Mouse (Mus musculus) adipocyte (in vitro differentiated cells): ENCODE results near the gene Ptprn2.
A peak's percentile ranks its signal among the peaks of the same experiment; 100 is the strongest.

ENCODE experiments used
- DNase-seq: peaks from one replicate; pipeline ENCODE4 v3.0.0-alpha.2; 2016; ENCODE audit warnings: low spot score

The Ptprn2 gene

DNA sequence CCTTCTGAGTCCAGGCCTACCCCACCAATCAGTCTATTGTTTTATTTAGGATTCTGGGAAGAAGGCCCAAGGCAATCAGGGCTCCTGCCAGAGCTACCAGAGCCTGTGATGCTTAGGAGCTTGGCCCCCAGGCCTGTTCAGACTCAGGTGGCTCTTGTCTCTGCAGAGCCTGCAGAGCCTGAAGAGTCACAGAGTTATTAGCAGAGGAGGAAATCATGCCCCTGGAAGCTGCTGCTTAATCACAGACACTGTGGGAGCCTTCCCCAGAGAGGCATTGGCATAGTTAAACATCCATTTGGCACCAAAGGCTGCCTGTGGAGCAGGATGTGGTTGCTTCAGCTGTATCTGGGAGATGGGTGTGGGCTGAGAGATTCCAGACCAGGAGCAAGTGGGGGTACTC is 30.3 kb downstream of the Ptprn2 start:
- DNase-seq = peak; percentile 19

DNA sequence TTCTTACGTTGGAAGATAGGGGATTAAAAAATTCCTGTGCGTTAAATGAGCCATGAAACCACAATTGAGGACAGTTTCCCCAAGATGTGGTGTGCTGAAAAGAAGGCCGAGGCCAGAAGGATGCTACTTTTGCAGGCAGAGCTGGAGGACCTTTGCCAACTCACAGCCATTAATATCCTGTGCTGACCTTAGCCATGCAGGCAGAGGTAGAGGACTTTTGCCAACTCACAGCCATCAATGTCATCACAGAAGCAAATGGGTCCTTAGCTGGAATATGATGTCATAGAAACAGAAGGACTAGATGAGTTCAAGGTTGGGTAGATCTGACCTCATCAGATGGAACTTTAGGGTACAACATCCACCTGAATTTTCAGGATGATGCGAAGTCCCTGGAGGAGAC is 43.3 kb downstream of the Ptprn2 start:
- DNase-seq = no peak

DNA sequence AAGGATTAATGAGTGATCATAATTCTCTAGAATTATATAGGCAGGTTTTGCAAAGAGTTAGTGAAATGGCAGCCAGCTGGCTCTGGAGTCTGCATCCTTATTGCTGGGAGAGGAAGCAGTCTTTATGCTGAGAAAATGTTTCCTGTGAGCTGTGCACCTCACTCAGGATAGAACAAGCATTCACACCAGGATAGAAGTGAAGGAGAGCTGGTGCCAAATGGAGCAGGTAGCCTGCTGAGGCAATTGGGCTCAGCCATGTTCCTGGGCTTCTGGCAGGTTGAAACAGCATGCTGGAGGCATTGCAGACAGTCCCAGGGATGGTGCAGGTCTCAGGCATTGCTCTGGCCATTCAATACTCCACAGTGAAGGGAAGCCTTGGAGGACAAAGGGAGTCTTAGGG is 47.8 kb downstream of the Ptprn2 start:
- no peak for DNase-seq

DNA sequence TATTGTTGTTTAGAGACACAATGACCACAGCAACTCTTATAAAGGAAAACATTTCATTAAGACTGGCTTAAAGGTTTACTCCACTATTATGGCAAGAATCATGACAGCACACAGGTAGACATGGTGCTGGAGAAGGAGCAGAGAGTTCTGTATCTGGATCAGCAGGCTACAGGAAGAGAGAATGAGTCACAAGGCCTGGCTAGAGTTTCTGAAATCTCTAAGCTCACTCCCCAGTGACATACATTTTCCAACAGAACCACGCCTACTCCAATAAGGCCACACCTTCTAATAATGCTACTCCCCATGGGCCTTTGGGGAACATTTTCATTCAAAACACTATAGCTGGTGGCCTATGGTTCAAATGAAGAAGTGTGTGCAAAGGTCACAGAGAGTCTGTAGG is 53.8 kb downstream of the Ptprn2 start:
- DNase-seq = no peak

DNA sequence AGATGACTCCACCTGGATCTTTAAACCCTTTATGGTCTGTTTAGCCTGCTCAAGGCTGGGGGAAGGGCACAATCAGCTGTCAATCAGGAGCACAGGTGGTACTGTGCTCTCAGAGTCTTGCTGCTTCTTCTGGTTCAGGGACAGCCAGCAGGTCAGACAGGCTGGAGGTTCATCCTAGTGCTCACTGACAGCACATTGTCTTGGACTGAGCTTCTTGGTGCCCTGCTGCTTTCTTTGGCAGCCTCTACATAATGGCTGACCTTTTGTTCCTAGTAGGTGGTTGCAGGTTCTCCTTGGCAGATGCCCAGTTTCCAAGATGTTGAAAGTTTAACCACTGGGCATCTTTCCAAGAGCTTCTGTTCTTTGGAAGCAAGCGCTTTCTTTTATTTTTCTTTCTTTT is 55.1 kb downstream of the Ptprn2 start:
- DNase-seq = peak; percentile 71

DNA sequence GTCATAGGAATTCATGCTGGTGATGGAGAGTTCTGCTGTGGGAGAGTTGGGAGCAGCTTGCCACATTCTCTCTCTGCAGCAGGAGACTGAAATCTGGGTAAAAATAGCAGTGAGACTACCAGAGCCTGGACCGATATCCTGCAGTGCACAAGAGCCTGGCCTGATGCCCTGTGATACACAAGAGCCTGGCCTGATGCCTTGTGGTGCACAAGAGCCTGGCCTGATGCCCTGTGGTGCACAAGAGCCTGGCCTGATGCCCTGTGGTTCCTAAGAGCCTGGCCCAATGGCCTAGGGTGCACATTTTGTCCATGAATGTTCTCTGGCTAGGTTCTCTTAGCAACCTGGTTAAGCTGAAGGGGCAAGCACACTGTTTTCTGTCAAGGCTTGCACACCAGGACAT is 64.5 kb downstream of the Ptprn2 start:
- DNase-seq = peak; percentile 82

DNA sequence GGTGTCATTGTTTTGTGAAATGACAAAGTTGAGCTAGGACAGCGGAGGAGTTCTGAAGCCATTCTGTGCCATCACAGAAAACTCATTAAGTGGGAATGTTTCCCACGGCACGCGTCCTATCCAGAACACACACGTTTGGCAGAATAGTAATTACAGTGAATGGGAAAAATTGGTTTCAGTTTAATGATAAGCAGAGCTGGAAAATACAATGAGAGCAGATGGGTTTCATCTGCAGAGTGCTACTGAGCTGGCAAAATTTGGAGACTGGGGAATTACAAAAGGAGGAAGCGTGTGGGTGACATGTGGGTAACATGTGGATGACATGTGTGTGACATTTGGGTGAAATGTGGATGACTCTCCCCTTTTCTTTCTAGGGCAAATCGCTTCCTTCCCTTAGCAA is 66.0 kb downstream of the Ptprn2 start:
- DNase-seq = no peak

DNA sequence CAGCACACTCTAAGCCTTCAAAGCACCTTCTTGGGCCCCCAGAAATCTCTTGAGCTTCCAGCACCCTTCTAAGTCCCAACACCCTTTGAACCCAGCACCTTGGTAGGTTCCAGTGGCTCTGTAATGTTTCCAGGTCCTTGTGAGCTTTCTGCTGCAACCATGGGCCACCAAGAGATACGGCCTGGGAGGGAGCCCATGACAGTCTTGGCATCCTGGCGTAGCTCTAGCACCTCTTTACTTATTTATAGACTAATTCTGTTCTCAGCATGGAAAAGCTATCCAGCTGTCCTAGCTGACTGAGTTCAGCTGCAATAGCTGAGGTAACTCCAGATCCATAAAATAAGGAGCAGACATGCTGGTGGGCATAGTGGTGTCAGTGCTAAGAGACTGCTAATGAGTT is 66.8 kb downstream of the Ptprn2 start:
- DNase-seq = no peak

DNA sequence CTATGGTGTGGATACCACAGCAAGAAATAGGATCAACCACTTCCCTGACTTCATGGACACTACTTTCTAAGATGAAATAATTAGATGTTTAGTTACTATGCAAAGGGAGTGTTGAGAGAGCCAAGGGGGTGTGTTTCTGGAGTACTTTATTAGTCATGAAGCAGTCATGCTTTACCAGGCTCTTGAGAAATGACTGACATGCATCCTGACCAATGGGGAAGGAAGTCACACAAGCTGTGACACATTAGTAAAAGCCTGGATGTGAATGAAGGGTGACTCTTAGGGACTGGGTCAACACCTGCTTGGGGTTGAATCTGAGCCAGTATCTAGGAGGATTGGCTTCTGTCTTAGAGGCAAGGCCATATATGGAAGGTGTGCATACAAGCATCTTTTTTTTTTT is 67.8 kb downstream of the Ptprn2 start:
- no peak for DNase-seq

DNA sequence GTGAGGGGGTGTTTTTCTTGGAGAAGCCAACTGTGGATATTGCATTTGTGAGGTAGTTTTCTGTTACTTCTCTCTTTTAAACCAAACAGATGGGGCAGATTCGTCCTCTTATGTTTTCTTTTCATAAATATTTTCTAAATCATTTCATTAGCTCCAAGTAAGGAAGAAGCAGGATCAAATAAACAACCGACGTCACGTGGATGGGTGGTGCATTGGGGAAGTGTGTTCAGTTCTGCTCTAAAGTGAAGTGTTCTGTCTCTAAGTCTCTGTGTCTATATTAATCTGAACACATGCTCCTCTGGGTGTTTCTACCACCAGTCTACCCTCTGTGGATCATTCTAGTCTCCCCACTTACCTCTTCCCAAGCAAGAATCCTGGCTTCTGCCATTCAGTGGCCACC is 70.4 kb downstream of the Ptprn2 start:
- DNase-seq = no peak

DNA sequence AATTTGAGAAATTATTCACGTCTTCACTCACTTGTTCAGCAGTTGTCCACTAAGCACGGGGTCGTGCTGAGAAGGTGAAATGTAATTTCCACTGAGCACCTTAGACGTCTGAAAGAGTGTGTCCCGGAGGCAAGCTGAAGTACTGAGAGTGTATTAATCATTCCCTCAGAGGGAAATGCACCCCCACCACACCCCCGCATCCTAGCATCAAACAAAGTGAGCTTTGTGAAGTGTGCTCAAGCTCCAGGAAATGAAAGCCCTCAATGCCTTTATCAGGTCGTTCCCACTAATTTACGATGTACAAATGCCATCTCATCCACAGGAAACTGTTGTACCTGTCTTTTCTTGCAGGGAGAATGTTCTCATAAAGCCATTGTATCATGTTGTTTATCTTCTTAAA is 78.9 kb downstream of the Ptprn2 start:
- DNase-seq = no peak

DNA sequence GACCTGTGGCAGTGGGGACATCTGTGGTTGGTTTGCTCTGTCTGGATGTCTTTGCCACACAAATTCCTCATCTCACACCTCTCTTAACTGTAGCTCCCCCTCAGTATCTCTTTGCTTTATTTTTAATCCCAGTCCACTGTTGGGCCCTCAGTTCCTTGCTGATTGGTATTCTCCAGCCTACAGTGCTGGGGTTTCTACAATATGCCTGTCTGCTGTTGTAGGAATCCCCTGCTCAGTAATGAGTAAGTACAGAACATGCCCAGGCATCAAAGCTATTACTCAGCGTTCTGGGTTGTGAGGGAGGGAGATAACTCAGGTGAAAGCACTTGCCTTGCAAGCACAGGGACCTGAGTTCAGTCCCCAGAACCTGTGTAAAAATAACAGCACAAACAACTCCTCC is 81.2 kb downstream of the Ptprn2 start:
- no peak for DNase-seq

DNA sequence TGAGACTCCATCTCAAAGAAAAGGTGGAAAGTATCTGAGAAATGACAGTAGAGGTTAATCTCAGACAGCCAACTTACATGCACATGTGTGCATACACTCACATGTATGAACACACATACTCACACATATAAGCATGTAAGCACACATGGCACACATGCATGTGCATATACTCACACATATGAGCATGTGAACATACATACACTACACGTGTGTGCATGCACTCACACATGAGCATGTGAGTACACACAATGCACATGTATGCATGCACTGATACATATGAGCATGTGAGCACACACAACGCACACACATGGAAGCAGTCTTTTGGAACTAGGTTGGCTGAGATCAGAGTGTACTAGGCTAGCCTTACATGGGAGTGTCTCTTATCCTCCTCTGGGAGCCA is 81.7 kb downstream of the Ptprn2 start:
- DNase-seq = no peak

DNA sequence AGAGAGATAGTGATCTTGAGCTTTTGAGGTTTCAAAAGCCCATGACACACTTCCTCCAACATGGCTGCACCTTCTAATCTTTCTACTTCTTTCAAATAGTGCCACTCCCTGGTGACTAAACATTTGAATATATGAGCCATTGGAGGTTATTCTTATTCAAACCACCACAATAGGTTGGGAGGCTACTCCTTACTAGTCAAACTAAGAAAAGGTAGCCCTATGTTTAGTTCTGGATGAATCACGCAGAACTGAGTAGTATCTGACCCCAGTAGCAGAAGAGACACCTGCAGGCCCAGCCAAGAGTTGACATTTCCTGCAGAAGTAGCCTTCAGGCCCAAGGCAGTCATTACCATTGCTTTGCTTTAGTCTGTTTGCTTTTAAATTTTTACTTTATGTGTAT is 84.0 kb downstream of the Ptprn2 start:
- no peak for DNase-seq

DNA sequence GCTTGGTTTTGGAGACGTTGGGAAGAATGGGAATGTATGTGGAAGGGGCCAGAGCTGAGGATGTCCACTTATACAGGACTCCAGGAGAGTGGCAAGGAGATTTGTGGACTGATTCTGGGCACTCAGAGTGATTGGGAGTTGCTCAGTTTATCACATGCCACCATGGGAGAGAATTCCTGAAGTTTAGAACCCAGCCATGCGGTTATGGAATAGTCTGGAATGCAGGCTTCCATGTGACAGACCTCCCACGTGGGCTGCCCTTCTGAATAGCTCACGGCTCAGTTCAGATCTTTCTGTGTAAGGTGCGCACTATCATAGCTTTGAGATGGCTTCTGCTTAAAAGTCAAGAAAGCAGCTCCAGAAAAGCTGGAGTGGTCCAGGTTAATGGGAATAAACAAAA is 88.6 kb downstream of the Ptprn2 start:
- no peak for DNase-seq

DNA sequence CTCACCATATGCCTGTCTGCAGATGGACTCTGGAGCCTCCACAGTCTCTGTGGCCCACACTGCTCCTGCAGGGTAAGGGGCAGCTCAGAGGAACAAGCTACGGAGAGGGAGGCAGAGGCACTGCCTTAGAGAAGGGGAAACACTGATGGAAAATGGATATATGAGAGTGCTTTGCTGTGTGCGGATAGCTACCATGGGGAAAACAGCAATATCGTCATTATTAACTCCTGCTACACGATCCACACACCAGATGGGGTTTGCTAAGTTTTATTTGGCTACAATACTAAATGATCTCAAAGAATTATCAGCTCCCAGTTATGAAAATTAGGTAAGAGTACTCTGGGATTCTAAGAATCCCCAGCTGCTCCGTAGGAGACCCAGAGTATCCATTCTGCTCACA is 89.2 kb downstream of the Ptprn2 start:
- DNase-seq = no peak

DNA sequence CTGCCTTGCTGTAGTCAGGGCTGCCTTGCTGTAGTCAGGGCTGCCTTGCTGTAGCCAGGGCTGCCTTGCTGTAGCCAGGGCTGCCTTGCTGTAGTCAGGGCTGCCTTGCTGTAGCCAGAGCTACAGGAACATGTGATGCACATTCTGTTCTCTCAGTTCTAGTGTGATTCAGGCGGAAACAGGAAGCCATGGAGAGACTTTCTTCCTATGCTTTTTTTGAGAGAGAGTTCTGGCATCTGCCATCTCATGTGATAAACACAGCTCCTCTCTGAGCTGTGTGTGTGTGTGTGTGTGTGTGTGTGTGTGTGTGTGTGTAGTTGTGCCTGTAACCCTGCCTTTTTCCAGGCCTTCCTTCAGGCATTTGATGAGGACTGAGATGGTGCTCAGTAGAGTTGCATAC is 92.4 kb downstream of the Ptprn2 start:
- peak; percentile 16 for DNase-seq

DNA sequence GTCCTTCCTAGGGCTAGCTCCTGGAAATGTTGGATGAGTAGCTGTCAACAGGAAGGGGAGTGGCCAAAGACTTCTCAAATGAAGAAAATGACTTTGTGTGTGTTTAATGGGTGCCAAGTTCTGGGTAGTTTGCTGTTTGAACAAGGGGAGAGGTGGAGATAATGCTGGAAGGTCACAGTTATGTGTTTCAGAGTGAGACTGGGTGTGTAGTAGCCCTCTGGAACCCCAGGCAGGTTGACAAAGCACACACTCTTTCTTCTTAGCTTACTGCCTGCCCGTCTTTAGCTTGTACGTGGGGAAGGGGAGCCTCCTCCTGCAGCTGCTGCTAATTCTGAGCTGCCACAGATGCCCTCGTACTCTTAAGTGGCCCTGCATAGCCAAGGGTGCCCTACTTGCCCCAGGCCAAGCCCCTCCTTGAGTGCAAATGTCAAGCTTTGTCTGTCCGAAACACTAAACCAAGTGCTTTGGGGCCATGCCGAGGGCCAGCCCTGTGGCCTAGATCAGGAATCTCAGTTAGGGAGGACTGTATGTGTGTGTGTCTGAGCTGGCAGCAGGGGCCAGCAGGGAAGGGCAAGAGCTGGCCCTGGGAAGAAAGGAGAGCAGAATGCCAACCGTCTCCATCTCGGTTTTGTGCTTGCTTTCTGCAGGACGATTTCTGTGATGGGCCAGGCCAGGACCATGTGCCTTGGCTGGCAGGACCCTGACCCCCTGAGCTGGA is 95.5 kb downstream of the Ptprn2 start:
- DNase-seq = peak; percentile 16

DNA sequence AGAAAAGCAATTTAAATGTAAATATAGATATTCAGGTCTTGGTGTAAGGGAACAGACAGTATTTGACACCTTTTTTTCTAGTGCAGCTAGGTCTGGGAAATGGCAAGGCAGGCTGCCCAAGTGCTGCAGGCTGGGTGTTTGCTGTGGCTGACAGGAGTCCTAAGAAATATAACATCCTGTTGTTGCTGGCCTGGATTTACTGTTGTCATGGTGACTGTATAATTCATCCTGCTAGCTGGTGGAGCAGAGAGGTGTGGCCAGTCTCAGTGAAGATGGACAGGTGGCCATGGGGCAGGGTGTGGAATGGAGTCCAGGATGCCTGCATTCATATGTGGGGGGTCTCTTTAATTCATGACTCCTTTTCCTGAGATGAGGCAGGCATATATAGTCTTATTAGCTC is 96.3 kb downstream of the Ptprn2 start:
- DNase-seq = no peak

DNA sequence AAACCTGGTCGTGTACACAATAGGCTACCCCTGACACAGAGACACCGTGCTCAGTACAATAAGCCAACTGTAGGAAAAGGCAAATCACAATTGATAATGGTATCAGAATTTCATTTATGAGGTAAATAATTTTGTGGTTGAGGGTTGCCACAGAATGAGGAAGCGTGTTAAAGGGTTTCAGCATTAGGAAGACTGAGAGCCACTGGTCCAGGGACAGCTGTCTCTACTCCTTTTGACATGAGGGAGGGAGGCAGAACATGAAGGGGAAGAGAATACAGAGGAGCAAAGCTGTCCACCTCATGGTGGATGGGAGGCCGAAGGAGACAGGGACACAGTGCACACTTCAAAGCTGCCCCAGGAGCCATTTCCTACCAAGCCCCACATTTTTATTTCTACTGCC is 97.3 kb downstream of the Ptprn2 start:
- no peak for DNase-seq

DNA sequence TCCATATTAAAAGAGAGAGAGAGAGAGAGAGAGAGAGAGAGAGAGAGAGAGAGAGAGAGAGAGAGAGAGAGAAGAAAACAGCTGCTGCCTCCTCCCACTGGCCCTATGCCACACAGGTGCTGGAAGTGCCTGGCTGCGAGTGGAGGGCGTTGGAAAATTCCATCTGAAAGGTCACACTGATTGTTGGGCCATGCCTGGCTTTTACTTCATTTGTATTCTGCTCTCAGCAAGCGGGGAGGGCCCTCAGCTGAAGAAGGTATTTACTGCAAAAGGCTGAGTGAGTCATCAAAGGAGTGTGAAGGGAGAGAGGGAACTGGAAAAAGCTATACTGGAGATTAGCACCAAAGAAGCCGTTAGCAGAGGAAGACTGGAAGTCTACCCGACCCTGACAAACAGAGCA is 99.5 kb downstream of the Ptprn2 start:
- DNase-seq = no peak

DNA sequence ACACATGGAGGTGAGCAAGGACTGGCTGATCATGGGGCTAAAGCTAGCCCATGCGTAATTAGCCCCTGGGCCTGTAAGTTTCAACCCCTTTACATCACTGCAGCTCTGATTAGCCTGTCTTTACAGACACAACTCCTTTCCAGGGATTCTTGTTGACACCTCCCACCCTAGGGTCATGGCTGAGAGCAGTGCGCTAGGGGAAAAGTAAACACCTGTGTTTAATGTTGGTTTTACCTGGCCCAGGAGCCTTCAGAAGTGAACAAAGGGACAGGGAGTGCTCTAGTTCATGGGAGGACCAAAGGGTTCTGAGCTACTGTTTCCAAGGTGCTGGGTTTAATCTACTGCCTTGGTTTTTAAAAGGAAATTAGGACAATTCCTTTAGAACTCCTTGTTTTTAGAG is 100.6 kb downstream of the Ptprn2 start:
- no peak for DNase-seq

DNA sequence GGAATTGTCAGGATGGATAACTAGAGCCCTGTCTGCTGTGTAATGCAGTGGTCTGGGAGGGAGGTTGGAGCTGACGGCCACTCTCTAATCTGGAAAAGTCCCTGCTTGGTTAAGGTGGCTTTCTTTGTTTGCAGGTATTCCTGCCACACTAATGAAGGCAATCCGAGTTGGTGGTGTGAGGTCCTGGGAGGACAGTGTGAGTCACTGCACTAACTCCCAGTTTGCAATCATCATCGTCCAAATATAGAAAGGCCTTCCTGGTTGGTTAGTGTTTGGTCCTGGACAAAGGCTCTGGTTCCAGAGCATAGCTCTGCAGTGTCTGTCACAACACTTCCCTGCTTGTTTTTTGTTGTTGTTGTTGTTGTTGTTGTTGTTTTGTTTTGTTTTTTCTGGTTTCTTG is 102.0 kb downstream of the Ptprn2 start:
- DNase-seq = peak; percentile 19

DNA sequence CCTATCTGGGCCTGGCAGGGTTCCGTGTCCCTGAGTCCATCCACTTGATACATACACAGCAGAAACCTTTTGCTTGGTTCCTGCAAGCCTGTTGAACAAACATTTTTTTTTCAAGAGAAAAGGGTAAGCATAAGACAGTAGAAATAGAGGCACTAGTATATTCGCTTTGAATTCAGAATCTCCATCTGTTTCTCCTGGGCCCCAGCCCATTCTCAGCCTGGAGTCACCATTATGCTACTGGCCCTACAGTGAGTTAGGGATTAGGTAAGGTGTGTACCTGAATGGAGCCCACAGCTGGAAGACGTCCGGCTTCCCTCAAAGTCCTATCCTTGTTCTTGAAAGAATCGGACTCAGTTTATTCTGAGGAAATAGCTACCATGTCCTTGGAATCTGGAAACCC is 104.6 kb downstream of the Ptprn2 start:
- DNase-seq = no peak

DNA sequence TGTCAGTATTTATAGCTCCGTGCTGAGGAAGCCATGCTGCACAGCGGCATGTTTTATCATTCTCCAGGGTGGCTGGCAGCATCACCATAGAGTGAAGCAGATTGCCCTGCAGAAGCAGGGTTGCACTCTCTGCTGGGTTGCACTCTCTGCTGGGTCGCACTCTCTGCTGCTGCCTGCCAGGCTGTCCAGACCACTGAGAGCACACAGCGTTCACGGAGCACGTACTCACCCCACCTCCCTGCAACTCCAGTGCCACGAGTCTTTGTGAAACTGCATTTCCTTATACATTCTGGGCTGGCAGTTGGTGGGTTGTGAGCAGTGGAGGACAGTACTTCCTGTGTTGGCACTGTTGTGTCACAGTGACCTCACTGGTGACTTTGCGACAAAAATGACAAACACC is 108.9 kb downstream of the Ptprn2 start:
- no peak for DNase-seq
